Mouse (Mus musculus): Measurements from ENCODE around the gene Mier2. TPM values are rescaled to one million over a fixed set of nuclear protein-coding genes. Genes with fewer than 3 reads are reported as not detected.

The Mier2 gene
- polyA plus RNA-seq, 1 experiment = 63.7 TPM

- Histone ChIP-seq H3K27me3 (ENCODE audit: control insufficient read depth, insufficient read depth, low read length) (no peaks in the 10 kb centered on the region), H3K4me1 (ENCODE audit: control insufficient read depth, insufficient read depth, insufficient read length) (no peaks in the 10 kb centered on the region), H3K27ac (ENCODE audit: insufficient read depth, low read length) (no peak overlapping the region), H3K36me3 (ENCODE audit: control insufficient read depth, insufficient read depth, low read length) (peaks cover 33% of the 10 kb centered on the region), H3K4me3 (ENCODE audit: extremely low read depth, insufficient read depth, insufficient read length) (no peak overlapping the region)
- 89% methylated on average over 9 of the region's 9 CpGs for WGBS
- TF ChIP-seq POLR2A (IDR thresholded peaks at IDR 0.05; ENCODE audit: low read depth, low read length) (no peak), CTCF (IDR thresholded peaks at IDR 0.05; ENCODE audit: extremely low read depth, insufficient read depth, insufficient read length, insufficient replicate concordance) (no peak)
- no peak for DNase-seq (ENCODE audit: low read depth in 1 of 2, low spot score in 2 of 2)
These were observed 11.0 kb downstream of the Mier2 start for GRCm38 (mm10) chr10:79543884-79544597.

- H3K27ac ChIP-seq (ENCODE audit: insufficient read depth, low read length) = no peak overlapping the region
- 99% methylated on average over 11 of the region's 11 CpGs for WGBS
- TF ChIP-seq POLR2A (IDR thresholded peaks at IDR 0.05; ENCODE audit: low read depth, low read length) = no peak
- no peak for TF ChIP-seq CTCF (IDR thresholded peaks at IDR 0.05; ENCODE audit: extremely low read depth, insufficient read depth, insufficient read length, insufficient replicate concordance)
- no peak for DNase-seq (ENCODE audit: low read depth in 1 of 2, low spot score in 2 of 2)
- H3K36me3 ChIP-seq (ENCODE audit: control insufficient read depth, insufficient read depth, low read length) = peaks cover 26% of the 10 kb centered on the region
- H3K4me1 ChIP-seq (ENCODE audit: control insufficient read depth, insufficient read depth, insufficient read length) = no peaks in the 10 kb centered on the region; the same call in 1 of the 2 replicates
- H3K4me3 ChIP-seq (ENCODE audit: extremely low read depth, insufficient read depth, insufficient read length) = no peak overlapping the region
- H3K27me3 ChIP-seq (ENCODE audit: control insufficient read depth, insufficient read depth, low read length) = no peaks in the 10 kb centered on the region
These were observed 12.8 kb downstream of the Mier2 start for GRCm38 (mm10) chr10:79542171-79542570.

- Histone ChIP-seq H3K36me3 (ENCODE audit: control insufficient read depth, insufficient read depth, low read length) (peaks cover 26% of the 10 kb centered on the region), H3K4me3 (ENCODE audit: extremely low read depth, insufficient read depth, insufficient read length) (no peak overlapping the region), H3K4me1 (ENCODE audit: control insufficient read depth, insufficient read depth, insufficient read length) (no peaks in the 10 kb centered on the region; the same call in 1 of the 2 replicates), H3K27me3 (ENCODE audit: control insufficient read depth, insufficient read depth, low read length) (no peaks in the 10 kb centered on the region), H3K27ac (ENCODE audit: insufficient read depth, low read length) (no peak overlapping the region)
- DNase-seq (ENCODE audit: low read depth in 1 of 2, low spot score in 2 of 2) = no peak
- 94% methylated on average over 15 of the region's 15 CpGs for WGBS
- TF ChIP-seq POLR2A (IDR thresholded peaks at IDR 0.05; ENCODE audit: low read depth, low read length) (no peak), CTCF (IDR thresholded peaks at IDR 0.05; ENCODE audit: extremely low read depth, insufficient read depth, insufficient read length, insufficient replicate concordance) (no peak)
These were observed 13.5 kb downstream of the Mier2 start for GRCm38 (mm10) chr10:79541522-79541921.

GRCm38 (mm10) chr10:79540746-79541145 lies 14.3 kb downstream of the Mier2 start:
- no peaks in the 10 kb centered on the region for H3K27me3 ChIP-seq (ENCODE audit: control insufficient read depth, insufficient read depth, low read length)
- H3K4me1 ChIP-seq (ENCODE audit: control insufficient read depth, insufficient read depth, insufficient read length) = no peaks in the 10 kb centered on the region; the same call in 1 of the 2 replicates
- DNase-seq (ENCODE audit: low read depth in 1 of 2, low spot score in 2 of 2) = no peak
- H3K4me3 ChIP-seq (ENCODE audit: extremely low read depth, insufficient read depth, insufficient read length) = no peak overlapping the region
- peaks cover 26% of the 10 kb centered on the region for H3K36me3 ChIP-seq (ENCODE audit: control insufficient read depth, insufficient read depth, low read length)
- TF ChIP-seq CTCF (IDR thresholded peaks at IDR 0.05; ENCODE audit: extremely low read depth, insufficient read depth, insufficient read length, insufficient replicate concordance) = no peak
- no peak for TF ChIP-seq POLR2A (IDR thresholded peaks at IDR 0.05; ENCODE audit: low read depth, low read length)
- no peak overlapping the region for H3K27ac ChIP-seq (ENCODE audit: insufficient read depth, low read length)
- 92% methylated on average over 11 of the region's 11 CpGs for WGBS

GRCm38 (mm10) chr10:79539701-79540495 lies 15.1 kb downstream of the Mier2 start:
- 95% methylated on average over 16 of the region's 16 CpGs for whole genome bisulfite sequencing
- Histone ChIP-seq H3K27me3 (ENCODE audit: control insufficient read depth, insufficient read depth, low read length) (no peaks in the 10 kb centered on the region), H3K4me1 (ENCODE audit: control insufficient read depth, insufficient read depth, insufficient read length) (no peaks in the 10 kb centered on the region; the same call in 1 of the 2 replicates), H3K27ac (ENCODE audit: insufficient read depth, low read length) (no peak overlapping the region), H3K4me3 (ENCODE audit: extremely low read depth, insufficient read depth, insufficient read length) (no peak overlapping the region), H3K36me3 (ENCODE audit: control insufficient read depth, insufficient read depth, low read length) (peaks cover 24% of the 10 kb centered on the region)
- no peak for TF ChIP-seq POLR2A (IDR thresholded peaks at IDR 0.05; ENCODE audit: low read depth, low read length)
- no peak for TF ChIP-seq CTCF (IDR thresholded peaks at IDR 0.05; ENCODE audit: extremely low read depth, insufficient read depth, insufficient read length, insufficient replicate concordance)
- no peak for DNase-seq (ENCODE audit: low read depth in 1 of 2, low spot score in 2 of 2)

GRCm38 (mm10) chr10:79538873-79539272 lies 16.1 kb downstream of the Mier2 start:
- peaks cover 1% of the 10 kb centered on the region; the same call in 1 of the 2 replicates for H3K4me1 ChIP-seq (ENCODE audit: control insufficient read depth, insufficient read depth, insufficient read length)
- no peak for DNase-seq (ENCODE audit: low read depth in 1 of 2, low spot score in 2 of 2)
- TF ChIP-seq POLR2A (IDR thresholded peaks at IDR 0.05; ENCODE audit: low read depth, low read length) = no peak
- no peak for TF ChIP-seq CTCF (IDR thresholded peaks at IDR 0.05; ENCODE audit: extremely low read depth, insufficient read depth, insufficient read length, insufficient replicate concordance)
- H3K4me3 ChIP-seq (ENCODE audit: extremely low read depth, insufficient read depth, insufficient read length) = no peak overlapping the region
- H3K36me3 ChIP-seq (ENCODE audit: control insufficient read depth, insufficient read depth, low read length) = peaks cover 20% of the 10 kb centered on the region
- 9% methylated on average over 4 of the region's 4 CpGs for WGBS
- no peak overlapping the region for H3K27ac ChIP-seq (ENCODE audit: insufficient read depth, low read length)
- H3K27me3 ChIP-seq (ENCODE audit: control insufficient read depth, insufficient read depth, low read length) = no peaks in the 10 kb centered on the region
